Mouse (Mus musculus) brown adipose tissue, adult 24 weeks (tissue): ENCODE measurements around the gene Zkscan17. TPM values are rescaled to one million over a fixed set of nuclear protein-coding genes. Genes with fewer than 3 reads are reported as not detected.
A peak's percentile ranks its signal among the peaks of the same experiment; 100 is the strongest.

Experiments
- H3K27ac ChIP-seq: fragments of 200-500 bp; replicated peaks from 2 replicates; pipeline ENCODE4 v1.5.1; 2012; ENCODE audit warnings: low read depth, mild to moderate bottlenecking, low read length
- H3K4me1 ChIP-seq: fragments of 200-500 bp; 2 replicates; pipeline ENCODE4 v1.6.1; 2012; ENCODE audit warnings: low read length, mixed read lengths; ENCODE audit not compliant: control insufficient read depth, insufficient read depth, insufficient read length
- H3K4me3 ChIP-seq: fragments of 200-500 bp; 2 replicates; pipeline ENCODE4 v1.5.1; 2012; ENCODE audit warnings: low read depth, mild to moderate bottlenecking, low read length, moderate library complexity; ENCODE audit not compliant: insufficient read depth
- polyA plus RNA-seq: library from polyadenylated mRNA; stranded (reverse); fragments of >200 nt; gene quantifications from 2 replicates; pipeline ENCODE4 v1.2.4, GENCODE M21; 2012; ENCODE audit not compliant: missing spikeins, insufficient read depth, insufficient read length

The Zkscan17 gene
- polyA plus RNA-seq, 1 experiment, result 3.9 TPM

DNA sequence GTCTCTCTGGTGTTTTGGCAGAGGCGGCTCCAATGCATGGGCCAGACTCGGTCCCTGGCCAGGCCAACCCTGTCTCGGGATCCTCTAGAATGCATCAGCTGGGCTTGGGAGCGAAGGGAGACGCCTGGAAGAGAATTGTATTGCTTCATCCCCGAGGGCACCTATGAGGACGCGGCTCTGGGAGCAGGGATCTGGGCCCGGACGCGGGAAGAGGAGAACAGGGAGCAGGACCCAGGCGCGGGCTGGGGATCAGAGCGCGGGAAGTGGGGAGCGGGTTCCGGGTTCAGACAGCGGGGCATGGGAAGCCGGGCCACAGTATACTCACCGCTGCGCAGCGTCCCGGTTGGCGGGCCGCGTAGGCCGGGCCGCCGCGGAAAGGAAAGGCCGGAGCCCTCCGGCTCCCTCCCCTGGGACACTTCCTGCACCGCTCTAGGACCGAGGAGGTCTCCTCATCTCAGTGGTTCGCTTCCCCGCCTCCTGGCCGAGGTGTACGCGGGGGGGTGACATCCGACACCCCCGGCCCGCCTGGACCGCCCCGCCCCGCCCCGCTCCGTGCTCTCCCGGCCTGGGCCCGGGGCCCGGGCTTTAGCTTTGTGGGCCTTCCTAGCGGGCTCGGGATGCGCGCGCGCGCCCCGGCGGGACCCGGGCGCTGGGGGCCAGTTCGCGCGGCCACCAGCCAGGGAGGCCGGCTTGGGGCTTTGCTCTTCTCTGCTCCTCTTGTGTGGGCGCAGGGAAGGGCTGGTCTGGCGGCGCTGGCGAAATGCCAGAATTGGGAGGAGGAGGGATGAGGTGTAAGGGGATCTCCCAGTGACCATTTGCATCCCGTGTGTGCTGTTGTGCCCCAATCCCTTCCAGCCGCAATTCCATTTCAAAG, 20.5 kb downstream of the Zkscan17 start:
- Histone ChIP-seq H3K27ac (peak overlapping the region; percentile 79), H3K4me3 (peak overlapping the region; percentile 99), H3K4me1 (no peaks in the 10 kb centered on the region)

DNA sequence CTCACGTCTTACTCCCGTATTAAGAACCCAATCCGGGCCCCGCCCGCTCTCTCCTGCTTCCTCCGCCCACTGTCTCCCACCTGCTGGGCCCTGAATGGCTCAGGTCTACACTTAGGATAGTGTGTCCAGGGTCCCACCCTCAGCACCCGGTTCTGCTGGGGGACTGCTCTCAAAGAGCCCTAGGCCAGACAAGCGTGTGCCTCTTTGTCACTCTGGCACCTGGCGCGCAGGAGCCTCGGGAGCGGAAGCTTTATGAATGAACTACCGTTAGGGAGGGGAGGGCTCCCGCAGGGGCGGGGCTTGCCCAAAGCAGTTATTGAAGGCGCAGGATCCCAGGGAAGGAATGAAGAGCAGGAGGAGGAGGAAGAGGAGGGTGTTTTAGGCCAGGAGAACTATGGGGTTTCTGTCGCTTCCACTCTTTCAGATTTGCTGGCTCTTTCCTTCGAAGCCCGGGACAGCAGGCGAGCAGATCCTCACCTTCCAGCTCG, 21.2 kb downstream of the Zkscan17 start:
- Histone ChIP-seq H3K4me3 (peak overlapping the region; percentile 99), H3K4me1 (no peaks in the 10 kb centered on the region), H3K27ac (peak overlapping the region; percentile 79)

DNA sequence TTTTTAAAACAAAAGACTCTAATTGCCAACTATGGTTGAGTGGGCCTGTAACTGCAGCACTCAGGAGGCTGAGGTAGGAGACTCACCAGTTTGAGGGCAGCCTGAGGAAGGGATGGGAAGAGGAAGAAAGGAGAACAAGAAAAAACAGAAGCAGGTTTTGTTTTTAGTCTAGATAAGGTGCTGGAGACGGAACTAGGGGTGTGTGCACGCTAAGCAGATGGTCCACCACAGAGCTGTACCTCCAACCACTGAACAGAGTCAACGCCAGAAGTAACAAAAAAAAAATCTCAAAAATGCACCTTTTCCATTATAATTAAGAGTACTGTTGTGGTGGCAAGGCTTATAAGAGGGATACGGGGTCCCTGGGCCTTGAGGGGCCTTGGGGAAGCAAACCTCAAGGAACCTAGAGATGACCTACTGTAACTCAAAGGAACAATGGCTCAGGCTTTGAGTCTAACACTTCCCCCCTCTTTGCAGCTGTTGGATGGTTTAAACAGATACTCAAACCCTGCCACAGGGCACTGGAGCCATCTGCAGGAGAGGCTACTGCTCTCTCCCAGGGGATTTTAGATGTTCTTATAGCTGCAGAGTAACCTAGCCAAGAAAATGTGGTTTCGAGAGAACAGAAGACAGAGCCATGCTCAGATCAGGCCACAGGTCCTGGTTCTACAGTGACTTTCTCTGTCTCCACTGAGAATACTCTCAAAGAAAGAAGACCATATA, 24.4 kb downstream of the Zkscan17 start:
- H3K27ac ChIP-seq, result no peak overlapping the region
- H3K4me1 ChIP-seq, result no peaks in the 10 kb centered on the region
- H3K4me3 ChIP-seq, result no peak overlapping the region

DNA sequence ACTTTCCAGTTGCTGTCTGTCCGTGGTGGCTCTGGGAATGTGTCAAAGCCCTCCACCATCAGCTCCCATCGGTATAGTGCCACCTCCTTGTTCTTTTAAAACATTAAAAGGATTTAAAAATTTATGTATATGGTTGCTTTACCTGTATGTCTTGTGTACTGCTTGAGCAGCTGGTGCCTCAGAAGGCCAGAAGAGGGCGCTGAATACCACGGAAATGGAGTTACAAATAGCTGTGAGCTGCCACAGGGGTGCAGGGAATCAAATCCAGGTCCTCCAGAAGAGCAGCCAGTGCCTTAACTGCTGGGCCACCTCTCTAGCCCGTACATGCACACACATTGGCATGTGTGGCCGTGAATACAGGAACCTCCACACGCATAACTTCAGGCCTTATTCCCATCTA, 28.8 kb downstream of the Zkscan17 start:
- Histone ChIP-seq H3K4me1 (no peaks in the 10 kb centered on the region), H3K4me3 (no peak overlapping the region), H3K27ac (no peak overlapping the region)

DNA sequence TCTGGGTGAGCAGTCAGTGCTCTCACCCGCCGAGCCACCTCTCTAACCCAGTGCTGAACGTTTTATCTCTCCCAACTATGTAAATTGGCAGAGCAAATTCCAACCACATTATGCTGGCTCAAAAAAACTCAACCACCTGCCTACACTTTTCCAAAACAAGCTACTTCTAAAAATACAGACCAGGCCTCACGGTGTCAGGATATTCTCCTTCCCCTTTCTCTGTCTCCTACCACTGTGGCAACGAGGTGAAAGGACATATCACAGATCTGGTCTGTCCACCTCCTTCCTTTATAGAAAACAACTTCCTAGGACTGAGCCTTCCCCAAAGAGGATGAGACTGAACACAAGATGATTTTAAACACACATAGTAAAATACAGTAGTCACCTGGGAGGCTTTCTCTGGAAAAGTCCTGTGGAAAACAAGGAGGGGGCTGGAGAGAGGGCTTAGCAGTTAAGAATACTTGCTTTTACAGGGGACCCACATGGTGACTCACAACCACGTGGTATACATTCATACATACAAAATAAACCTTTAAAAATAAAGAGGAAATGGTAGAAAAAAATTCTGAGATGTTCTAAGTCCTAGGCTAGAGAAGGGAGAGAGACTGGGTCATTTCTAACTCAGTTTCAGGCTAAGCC, 29.8 kb downstream of the Zkscan17 start:
- Histone ChIP-seq H3K4me3 (no peak overlapping the region), H3K27ac (no peak overlapping the region), H3K4me1 (no peaks in the 10 kb centered on the region)

DNA sequence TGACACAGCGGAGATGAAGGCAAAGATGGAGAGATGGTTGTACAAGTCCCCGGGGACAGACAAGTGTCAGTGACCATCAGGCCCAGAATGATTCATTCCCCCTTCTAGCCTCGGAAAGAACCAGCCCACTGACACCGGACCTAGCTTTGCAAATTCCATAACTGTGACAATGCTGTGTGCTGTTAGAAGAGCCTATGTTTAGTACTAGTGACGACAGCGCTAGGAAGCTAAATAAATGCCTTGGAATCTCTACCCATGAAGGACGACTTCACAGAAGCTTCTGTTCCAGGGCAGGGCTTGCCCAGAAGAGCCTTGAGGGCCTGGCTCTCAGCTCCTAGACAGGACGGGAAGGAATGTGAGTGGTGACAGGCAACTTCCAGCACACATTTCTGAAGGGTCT, 40.3 kb downstream of the Zkscan17 start:
- H3K4me1 ChIP-seq, result no peaks in the 10 kb centered on the region
- no peak overlapping the region for H3K27ac ChIP-seq
- no peak overlapping the region for H3K4me3 ChIP-seq

DNA sequence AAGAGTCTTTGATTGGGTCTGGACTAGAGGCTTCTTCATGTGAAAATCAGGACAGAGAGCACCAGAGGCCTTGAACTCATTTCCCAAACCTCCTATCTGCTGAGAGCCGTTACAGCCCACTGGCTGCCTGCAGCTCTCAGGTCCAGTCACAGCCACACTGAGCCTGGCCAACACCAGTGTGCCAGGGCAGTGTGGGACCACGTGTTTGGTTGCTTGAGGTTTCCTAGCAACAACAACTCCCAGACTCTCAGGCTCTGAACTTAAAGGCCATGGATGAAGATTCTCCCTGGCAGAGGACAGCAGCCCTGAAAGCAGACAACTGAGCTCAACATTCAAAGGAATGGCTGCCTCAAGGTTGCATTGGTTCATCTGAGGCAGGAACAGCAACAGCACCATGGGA, 40.9 kb downstream of the Zkscan17 start:
- no peak overlapping the region for H3K4me3 ChIP-seq

DNA sequence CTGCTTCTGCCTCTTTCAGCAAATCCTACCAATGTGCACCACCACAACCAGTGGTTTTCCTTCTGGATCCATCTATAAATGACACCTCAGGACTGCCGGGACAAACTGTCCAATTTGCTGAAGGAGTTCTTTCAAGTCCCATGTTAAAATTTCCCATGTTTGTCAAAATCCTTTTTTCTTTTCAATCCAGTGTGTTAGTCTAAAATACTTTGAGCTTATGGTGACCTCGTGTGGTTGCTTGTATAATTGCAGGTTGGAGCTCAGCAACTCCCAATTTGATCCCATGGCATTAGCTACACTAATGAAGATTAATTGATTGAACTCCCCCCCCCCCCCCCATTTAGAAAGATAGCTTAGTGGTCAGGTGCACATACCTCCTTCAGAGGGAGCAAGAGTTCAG, 43.3 kb downstream of the Zkscan17 start:
- Histone ChIP-seq H3K4me1 (no peaks in the 10 kb centered on the region), H3K4me3 (no peak overlapping the region)

More for the DNA sequence above, 40.9 kb downstream of the Zkscan17 start:
- Histone ChIP-seq H3K4me1 (no peaks in the 10 kb centered on the region), H3K27ac (no peak overlapping the region)

DNA sequence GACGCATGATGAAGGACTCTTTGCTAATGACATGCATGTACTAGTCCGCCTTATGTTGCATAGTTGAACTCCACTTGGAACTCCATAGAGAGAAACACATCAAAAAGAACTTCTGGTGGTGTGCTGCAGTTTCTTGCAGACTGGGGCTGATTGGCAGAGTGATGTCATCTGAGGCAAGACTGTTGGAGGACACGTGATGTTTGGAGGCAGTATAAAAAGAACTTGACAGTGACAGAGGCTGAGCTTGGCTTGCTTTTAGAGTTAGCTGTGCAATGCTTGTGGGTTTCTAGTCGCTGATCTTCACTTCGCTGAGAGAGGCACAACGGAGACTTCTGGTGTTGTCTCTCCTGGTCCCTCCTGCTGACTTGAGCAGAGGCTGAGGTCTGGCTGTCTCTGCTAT, 49.3 kb downstream of the Zkscan17 start:
- H3K4me1 ChIP-seq, result no peaks in the 10 kb centered on the region
- no peak overlapping the region for H3K4me3 ChIP-seq
- H3K27ac ChIP-seq, result no peak overlapping the region

More for the DNA sequence above, 43.3 kb downstream of the Zkscan17 start:
- H3K27ac ChIP-seq, result no peak overlapping the region

DNA sequence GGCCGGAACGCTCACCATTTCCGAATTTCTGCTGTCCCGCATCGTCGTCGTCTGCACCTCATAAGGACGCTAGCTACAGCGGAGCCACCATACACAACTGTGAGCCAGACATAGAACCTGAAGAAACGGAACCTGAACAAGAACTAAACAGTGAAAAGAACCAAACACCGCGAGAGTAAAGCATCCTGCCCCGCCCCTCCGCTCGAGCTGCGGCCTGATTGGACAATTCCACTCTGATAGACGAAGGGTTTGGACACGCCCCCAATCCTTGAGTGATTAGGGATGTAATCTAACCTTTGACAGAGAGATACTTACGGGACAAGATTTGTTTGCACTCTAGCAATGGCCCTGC, 54.2 kb downstream of the Zkscan17 start, which contains the start of gene Zfp867:
TSS of gene Zfp867 (minus strand) at position 149 of the 352 bp plus-strand sequence.
- H3K27ac ChIP-seq, result no peak within 1 kb of the TSS
- no peaks in the 10 kb centered on the region for H3K4me1 ChIP-seq
- H3K4me3 ChIP-seq, result peak within 1 kb of the TSS; percentile 74

DNA sequence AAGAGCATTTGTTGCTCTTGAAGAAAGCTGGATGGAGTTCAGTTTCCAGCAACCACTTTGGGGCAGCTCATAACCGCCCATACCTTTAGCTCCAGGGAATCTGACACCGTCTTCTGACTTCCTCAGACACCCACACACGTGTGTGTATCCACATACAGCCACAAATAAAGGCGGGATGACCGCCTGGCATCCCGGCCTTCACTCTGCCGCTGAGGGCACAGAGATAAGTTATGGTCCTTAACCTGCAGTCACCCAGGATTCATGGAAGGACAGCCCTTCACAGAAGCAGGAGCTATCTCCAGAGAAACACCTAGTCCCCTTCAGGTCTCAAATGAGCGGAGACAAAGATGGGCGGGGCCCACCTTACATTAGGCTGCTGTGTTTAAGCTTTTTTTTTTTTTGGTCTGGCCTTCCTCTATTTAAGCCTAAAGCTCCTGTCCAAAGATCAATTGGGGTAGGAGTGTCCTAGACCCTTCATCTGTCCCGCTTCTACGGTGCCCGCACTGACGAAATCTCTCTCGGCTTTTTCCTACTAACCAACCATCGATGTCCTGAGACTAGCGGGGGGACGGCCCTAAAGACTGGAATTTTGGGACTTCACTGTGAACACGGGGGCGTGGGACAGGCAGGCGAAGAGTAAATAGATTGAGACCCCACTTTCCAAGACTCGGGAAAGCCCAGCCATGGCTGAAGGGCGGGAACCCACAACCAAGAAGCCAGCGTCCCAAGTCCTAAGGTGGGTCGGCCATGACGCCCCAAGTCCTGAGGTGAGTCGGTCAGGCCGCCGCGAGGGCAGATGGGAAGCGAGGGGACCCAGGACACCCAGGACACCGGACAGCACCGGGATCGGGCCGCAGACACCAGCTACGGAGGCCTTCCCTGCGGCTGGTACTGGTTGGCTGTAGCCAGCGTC, 54.9 kb downstream of the Zkscan17 start:
- Histone ChIP-seq H3K4me1 (no peaks in the 10 kb centered on the region), H3K27ac (no peak overlapping the region), H3K4me3 (peak overlapping the region; percentile 74)

DNA sequence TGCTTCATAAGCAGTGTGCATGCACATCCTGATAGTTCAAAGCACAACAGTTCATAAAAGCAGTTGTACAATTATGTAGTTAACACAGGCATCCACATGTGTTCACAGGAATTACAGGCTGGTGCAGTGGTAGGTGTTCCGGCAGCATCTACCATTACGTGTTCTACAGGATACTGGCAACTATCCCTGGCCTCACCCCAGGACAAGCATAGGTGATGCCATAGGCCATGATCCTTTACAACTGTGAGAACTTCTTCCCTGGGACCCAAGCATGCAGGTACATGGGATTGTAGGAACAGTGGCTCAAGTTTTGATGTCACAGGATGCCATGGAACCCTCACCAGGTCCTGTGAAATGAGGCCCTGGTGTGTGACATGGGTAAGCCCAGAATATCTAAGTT, 66.1 kb downstream of the Zkscan17 start:
- Histone ChIP-seq H3K4me3 (no peak overlapping the region), H3K27ac (no peak overlapping the region), H3K4me1 (peaks cover 3% of the 10 kb centered on the region; the same call in 1 of the 2 replicates)

DNA sequence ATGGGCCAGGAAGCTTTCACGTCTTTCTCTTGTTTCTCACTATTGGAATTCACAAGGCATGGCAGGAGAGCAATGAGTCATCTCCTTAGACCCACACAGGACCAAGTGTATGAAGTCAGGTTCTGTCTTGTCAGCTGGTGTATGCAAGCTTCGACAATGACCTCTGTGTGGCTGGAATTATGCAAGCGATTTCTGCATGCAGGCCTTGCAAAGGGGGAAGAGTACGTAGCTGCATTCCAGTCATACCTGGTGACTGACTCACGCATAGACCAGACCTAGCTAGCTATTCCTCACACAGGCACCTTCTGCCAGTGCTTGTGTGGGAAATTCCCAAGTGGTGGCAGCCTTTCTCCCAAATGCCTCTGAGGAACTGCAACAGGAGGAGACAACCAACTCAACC, 67.6 kb downstream of the Zkscan17 start:
- H3K4me1 ChIP-seq, result peaks cover 3% of the 10 kb centered on the region; the same call in 1 of the 2 replicates
- no peak overlapping the region for H3K27ac ChIP-seq
- H3K4me3 ChIP-seq, result no peak overlapping the region

DNA sequence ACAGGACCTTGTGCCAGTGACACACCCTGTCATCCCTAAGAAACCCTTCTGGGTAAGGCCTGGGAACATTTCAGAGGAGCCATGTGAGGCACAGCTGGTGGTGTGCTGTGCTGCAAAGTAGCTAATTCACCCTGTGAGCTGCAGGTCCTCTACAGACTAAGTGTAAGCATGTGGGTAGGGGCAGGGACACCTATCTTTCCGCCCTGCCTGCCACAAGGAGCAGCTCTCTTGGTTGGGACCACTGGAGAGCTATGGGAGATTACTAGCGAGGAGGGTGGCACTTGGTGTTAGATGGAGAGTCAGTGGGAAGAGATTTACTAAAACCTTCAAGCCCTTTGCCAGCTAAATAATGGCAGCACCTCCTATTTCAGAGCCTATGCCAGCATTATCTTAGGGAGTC, 69.7 kb downstream of the Zkscan17 start:
- Histone ChIP-seq H3K4me3 (no peak overlapping the region), H3K27ac (no peak overlapping the region), H3K4me1 (peaks cover 3% of the 10 kb centered on the region; the same call in 1 of the 2 replicates)
